In the genomic region with DNA sequence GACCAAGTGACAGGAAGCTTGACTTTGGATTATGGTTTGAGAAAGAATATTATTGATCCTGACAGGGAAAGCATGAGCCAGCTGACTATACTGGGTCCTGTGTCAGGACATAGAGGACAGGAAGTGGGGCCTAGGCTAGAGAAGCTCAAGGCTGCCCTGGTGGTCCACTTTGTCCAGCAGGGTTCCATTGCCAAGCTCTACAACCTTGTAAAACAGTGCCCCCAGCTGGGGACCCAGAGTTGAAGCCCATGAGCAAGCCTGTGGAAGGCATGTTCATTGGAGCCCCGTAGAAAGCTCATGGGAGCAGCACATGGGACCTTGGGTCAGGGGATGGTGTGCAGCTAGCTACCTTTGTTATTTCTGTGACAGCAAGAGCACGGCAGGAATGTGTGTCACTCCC, we compare ENCODE assay signal across 10 mouse cellular contexts. TPM values are rescaled to one million over a fixed set of nuclear protein-coding genes. Genes with fewer than 3 reads are reported as not detected.
DNase-seq lines count a peak whose midpoint lies in the region; ATAC-seq and TF ChIP-seq lines count a peak whose summit lies in the region.
"Had no signal": no experiment of that assay in that cellular context is flagged by ENCODE, and none has a peak within 500 bp of the region (broad histone marks: within the 10 kb centered on the region; RNA-seq: fewer than 3 reads in every experiment).

No protein-coding gene starts in this region.

- H3K36me3 ChIP-seq in CH12.LX (replicated peaks in 1 of 2; ENCODE audit: control insufficient read depth in 1 of 2, insufficient read depth in 1 of 2, low read length in 1 of 2), result peaks cover 75 to 91% of the 10 kb centered on the region in 2 experiments
- H3K36me3 ChIP-seq in embryonic facial prominence, embryonic 10.5 days (replicated peaks), result peaks cover 98% of the 10 kb centered on the region

- TF ChIP-seq POLR2A in CH12.LX (IDR thresholded peaks at IDR 0.05; ENCODE audit: low read depth, low read length), result no peak

- intact Hi-C loops in gastrocnemius, postnatal 14 days (cut with DNase I; ENCODE audit: low total_unique reads), result no loop called here
- intact Hi-C loops in left cerebral cortex, postnatal 4 days (cut with DNase I), result no loop called here

- TF ChIP-seq RAD21 in CH12.LX (IDR thresholded peaks at IDR 0.05; ENCODE audit: low read depth, low read length), result peak; percentile 17

- no peak for TF ChIP-seq EP300 in CH12.LX (IDR thresholded peaks at IDR 0.05; ENCODE audit: low read length)

- H3K4me2 ChIP-seq in CH12.LX (ENCODE audit: insufficient read depth, low read depth, poor library complexity, severe bottlenecking), result no peak overlapping the region
- H3K4me2 ChIP-seq: limb, embryonic 13.5 days had no signal

- no peak overlapping the region for H3K4me3 ChIP-seq in CH12.LX (replicated peaks in 1 of 3; ENCODE audit: low read depth in 2 of 3, low read length in 2 of 3, poor library complexity in 1 of 3)
- no peak overlapping the region for H3K4me3 ChIP-seq in embryonic facial prominence, embryonic 10.5 days
- H3K4me3 ChIP-seq: limb, embryonic 13.5 days had no signal

- H3K79me2 ChIP-seq in CH12.LX (replicated peaks; ENCODE audit: control insufficient read depth, extremely low read depth, insufficient read depth, poor library complexity, severe bottlenecking), result no peaks in the 10 kb centered on the region

- H3K27me3 ChIP-seq in CH12.LX (replicated peaks), result no peaks in the 10 kb centered on the region
- H3K27me3 ChIP-seq in embryonic facial prominence, embryonic 10.5 days (replicated peaks; ENCODE audit: low read depth, poor library complexity, severe bottlenecking), result no peaks in the 10 kb centered on the region
- H3K27me3 ChIP-seq: limb, embryonic 13.5 days had no signal

- WGBS in embryonic facial prominence, embryonic 10.5 days, result 84% methylated on average over 2 of the region's 2 CpGs

- DNase-seq in gastrocnemius, postnatal 14 days, result peak; percentile 9
- no peak for DNase-seq in gastrocnemius, adult 18-20 months (ENCODE audit: low spot score)
- DNase-seq in left cerebral cortex, postnatal 4 days, result peak; percentile 17
- no peak for DNase-seq in left cerebral cortex, adult 18-20 months (ENCODE audit: low spot score in 2 of 2)
- no peak for DNase-seq in CH12.LX (ENCODE audit: extremely low read depth)
- DNase-seq in embryonic facial prominence, embryonic 10.5 days (ENCODE audit: low spot score), result peak; percentile 23
- DNase-seq in left cerebral cortex, adult 11 months (ENCODE audit: low spot score), result no peak
- DNase-seq: kidney, adult 18-20 months had no signal

- TF ChIP-seq CTCF in CH12.LX (conservative IDR thresholded peaks at IDR 0.05 in 1 of 2, IDR thresholded peaks at IDR 0.05 in 1 of 2; ENCODE audit: low read depth in 2 of 2, low read length in 2 of 2), result peak in 1 of 2 experiments; percentile 45; a peak in 2 of 4 replicates

- no peak for ATAC-seq in inflammation-experienced regulatory T-cells, adult 6 months

- no peak overlapping the region for H3K27ac ChIP-seq in CH12.LX (ENCODE audit: insufficient read depth, low read depth)
- no peak overlapping the region for H3K27ac ChIP-seq in embryonic facial prominence, embryonic 10.5 days (replicated peaks)
- H3K27ac ChIP-seq: limb, embryonic 13.5 days had no signal

- H3K9me3 ChIP-seq in CH12.LX (replicated peaks; ENCODE audit: low read length), result no peaks in the 10 kb centered on the region
- no peaks in the 10 kb centered on the region for H3K9me3 ChIP-seq in embryonic facial prominence, embryonic 10.5 days
- H3K9me3 ChIP-seq: limb, embryonic 13.5 days had no signal

- H3K9ac ChIP-seq in CH12.LX (ENCODE audit: insufficient read depth, low read depth), result no peak overlapping the region
- H3K9ac ChIP-seq: limb, embryonic 13.5 days had no signal

- in situ Hi-C loops in CH12.LX (cut with MboI; ENCODE audit: low pct_ligation_motif_present, low pct_unique_long_range_greater_than_20kb, low sequenced_read_pairs), result no loop called here

- no peaks in the 10 kb centered on the region for H3K4me1 ChIP-seq in CH12.LX (ENCODE audit: control insufficient read depth in 1 of 2, insufficient read depth in 2 of 2)
- H3K4me1 ChIP-seq in embryonic facial prominence, embryonic 10.5 days, result no peaks in the 10 kb centered on the region
- H3K4me1 ChIP-seq: limb, embryonic 13.5 days had no signal

- dilution Hi-C loops in CH12.LX (cut with MboI; ENCODE audit: extremely low pct_ligation_motif_present, extremely low pct_unique_long_range_greater_than_20kb, low sequenced_read_pairs), result no loop called here

TF ChIP-seq in CH12.LX, 34 proteins besides CTCF, POLR2A, EP300 and RAD21:
- TF ChIP-seq KAT2A (IDR thresholded peaks at IDR 0.05; ENCODE audit: insufficient replicate concordance, low read length) (no peak), MAFK (IDR thresholded peaks at IDR 0.05; ENCODE audit: insufficient replicate concordance, low read length) (no peak)

RNA-seq across cellular contexts. Expression of a gene that starts 20.2 kb away (rescaled TPM):
- 10 to 100 TPM; 25.1 to 26.8 TPM for total RNA-seq in gastrocnemius, postnatal 14 days (2021)
- total RNA-seq in gastrocnemius, adult 18-20 months (2021), result 10 to 100 TPM; 22.6 to 24.6 TPM
- total RNA-seq in left cerebral cortex, postnatal 4 days (2021), result 100 to 1,000 TPM; 103 to 108 TPM
- 100 to 1,000 TPM; 208 to 219 TPM for total RNA-seq in left cerebral cortex, adult 18-20 months (2021)
- 31.5 and 45.6 TPM in 2 replicates for total RNA-seq in CH12.LX (2012; rRNA removed)
- total RNA-seq in CH12.LX (2014; rRNA removed), result 33.1 and 40.2 TPM in 2 replicates
- 35.9 and 50.8 TPM in 2 replicates for polyA plus RNA-seq in CH12.LX (2012; ENCODE audit: insufficient read length, low read depth)
- polyA plus RNA-seq in embryonic facial prominence, embryonic 10.5 days (2016; fragmentation: Nextera tagmentation; extraction: Ambion mirVana), result 83.0 and 88.8 TPM in 2 replicates
- 10 to 100 TPM; 19.5 to 23.9 (median 22.9) TPM for polyA plus RNA-seq in inflammation-experienced regulatory T-cells, adult 6 months (2017; shearing (Covaris generic))

RNA-seq across cellular contexts. Expression of a gene that starts 20.2 kb away (rescaled TPM):
- 1 to 10 TPM; 5.5 to 6.0 TPM for total RNA-seq in gastrocnemius, postnatal 14 days (2021)
- 1 to 10 TPM; 5.5 to 6.1 TPM for total RNA-seq in gastrocnemius, adult 18-20 months (2021)
- total RNA-seq in left cerebral cortex, postnatal 4 days (2021), result 10 to 100 TPM; 19.2 to 22.8 TPM
- total RNA-seq in left cerebral cortex, adult 18-20 months (2021), result 10 to 100 TPM; 23.6 to 25.8 TPM
- total RNA-seq in CH12.LX (2012; rRNA removed), result 15.4 and 16.7 TPM in 2 replicates
- total RNA-seq in CH12.LX (2014; rRNA removed), result 10.5 and 11.7 TPM in 2 replicates
- 20.3 and 25.0 TPM in 2 replicates for polyA plus RNA-seq in CH12.LX (2012; ENCODE audit: insufficient read length, low read depth)
- polyA plus RNA-seq in embryonic facial prominence, embryonic 10.5 days (2016; fragmentation: Nextera tagmentation; extraction: Ambion mirVana), result 37.5 and 38.8 TPM in 2 replicates
- 10 to 100 TPM; 32.1 to 38.2 (median 36.9) TPM for polyA plus RNA-seq in inflammation-experienced regulatory T-cells, adult 6 months (2017; shearing (Covaris generic))

Comparison
In these comparisons a context has a peak if more than half of its experiments do, and no peak if none do; other contexts are left out.
1. DNase-seq: peak in gastrocnemius, postnatal 14 days (single experiment), left cerebral cortex, postnatal 4 days (single experiment) and embryonic facial prominence, embryonic 10.5 days (single experiment); none in gastrocnemius, adult 18-20 months (single experiment), left cerebral cortex, adult 18-20 months (0 of 2), CH12.LX (single experiment) and left cerebral cortex, adult 11 months (single experiment).